Mouse (Mus musculus): ENCODE measurements around the gene Klk1b4. TPM values are rescaled to one million over a fixed set of nuclear protein-coding genes. Genes with fewer than 3 reads are reported as not detected.

The Klk1b4 gene
- polyA plus RNA-seq (2012; rRNA removed), result 0.13 and 0.50 TPM in 2 replicates

GRCm38 (mm10) chr7:44207135-44207534, at the start of gene Klk1b4:
TSS of gene Klk1b4 (plus strand) at chr7:44207435.

GRCm38 (mm10) chr7:44187936-44188335, 19.3 kb upstream of the Klk1b4 start, which contains the start of gene Klk1b24:
TSS of gene Klk1b24 (plus strand) at chr7:44188236.

GRCm38 (mm10) chr7:44197891-44198290, 9.3 kb upstream of the Klk1b4 start, which contains the start of gene Klk1b3:
TSS of gene Klk1b3 (plus strand) at chr7:44198191.

GRCm38 (mm10) chr7:44215645-44216044, 8.4 kb downstream of the Klk1b4 start, which contains the start of gene Klk1b5:
TSS of gene Klk1b5 (plus strand) at chr7:44215945.

GRCm38 (mm10) chr7:44225076-44225475, 17.8 kb downstream of the Klk1b4 start, which contains the start of gene Klk1:
TSS of gene Klk1 (plus strand) at chr7:44225360.

GRCm38 (mm10) chr7:44235909-44236308, 28.7 kb downstream of the Klk1b4 start, which contains the start of gene Gm36864:
TSS of gene Gm36864 (plus strand) at chr7:44236177.

GRCm38 (mm10) chr7:44246055-44246983, 39.1 kb downstream of the Klk1b4 start, which contains the start of the genes 1700028J19Rik and 2410002F23Rik:
TSS of gene 1700028J19Rik (minus strand) at chr7:44246695.
TSS of gene 2410002F23Rik (plus strand) at chr7:44246722.

GRCm38 (mm10) chr7:44257278-44257677, 50.0 kb downstream of the Klk1b4 start, which contains the start of gene Acp4:
TSS of gene Acp4 (minus strand) at chr7:44257378.

GRCm38 (mm10) chr7:44261147-44261546, 53.9 kb downstream of the Klk1b4 start, which contains the start of gene Gm15517:
TSS of gene Gm15517 (plus strand) at chr7:44261447.

Other genes starting within 250 kb of the Klk1b4 start
- not detected in 2 replicates for gene Klk1b1, start 240.7 kb upstream of the Klk1b4 start, polyA plus RNA-seq (2012; rRNA removed)
- gene Klk1b9, start 231.4 kb upstream of the Klk1b4 start, polyA plus RNA-seq (2012; rRNA removed), result not detected in 2 replicates
- not detected in 2 replicates for gene Klk1b11, start 211.6 kb upstream of the Klk1b4 start, polyA plus RNA-seq (2012; rRNA removed)
- gene Klk1b26, start 195.3 kb upstream of the Klk1b4 start, polyA plus RNA-seq (2012; rRNA removed), result not detected in 2 replicates
- gene Klk1b27, start 155.1 kb upstream of the Klk1b4 start, polyA plus RNA-seq (2012; rRNA removed), result 0.07 and 0.10 TPM in 2 replicates
- gene Klk1b21, start 105.1 kb upstream of the Klk1b4 start, polyA plus RNA-seq (2012; rRNA removed), result not detected in 2 replicates
- not detected in 2 replicates for gene Klk1b22, start 94.8 kb upstream of the Klk1b4 start, polyA plus RNA-seq (2012; rRNA removed)
- gene Klk1b16, start 70.7 kb upstream of the Klk1b4 start, polyA plus RNA-seq (2012; rRNA removed), result not detected in 2 replicates
- gene Klk1b24, start 19.2 kb upstream of the Klk1b4 start, polyA plus RNA-seq (2012; rRNA removed), result not detected in 2 replicates
- gene Klk1b3, start 9.2 kb upstream of the Klk1b4 start, polyA plus RNA-seq (2012; rRNA removed), result not detected in 2 replicates
- gene Klk1b5, start 8.5 kb downstream of the Klk1b4 start, polyA plus RNA-seq (2012; rRNA removed), result not detected in 2 replicates
- gene Klk1, start 17.9 kb downstream of the Klk1b4 start, polyA plus RNA-seq (2012; rRNA removed), result 0.08 and 0.67 TPM in 2 replicates
- not detected in 2 replicates for gene Gm36864, start 28.7 kb downstream of the Klk1b4 start, polyA plus RNA-seq (2012; rRNA removed)
- gene 1700028J19Rik, start 39.3 kb downstream of the Klk1b4 start, polyA plus RNA-seq (2012; rRNA removed), result 0.71 TPM in 2 replicates
- gene 2410002F23Rik, start 39.3 kb downstream of the Klk1b4 start, polyA plus RNA-seq (2012; rRNA removed), result 33.2 and 37.0 TPM in 2 replicates
- gene Acp4, start 49.9 kb downstream of the Klk1b4 start, polyA plus RNA-seq (2012; rRNA removed), result not detected in 2 replicates
- gene Gm15517, start 54.0 kb downstream of the Klk1b4 start, polyA plus RNA-seq (2012; rRNA removed), result not detected in 2 replicates
- 0.78 and 0.94 TPM in 2 replicates for gene Clec11a, start 99.5 kb downstream of the Klk1b4 start, polyA plus RNA-seq (2012; rRNA removed)
- 0.02 and 0.04 TPM in 2 replicates for gene Shank1, start 102.8 kb downstream of the Klk1b4 start, polyA plus RNA-seq (2012; rRNA removed)
- gene Syt3, start 176.7 kb downstream of the Klk1b4 start, polyA plus RNA-seq (2012; rRNA removed), result 0.02 and 0.04 TPM in 2 replicates
- gene 1700008O03Rik, start 178.4 kb downstream of the Klk1b4 start, polyA plus RNA-seq (2012; rRNA removed), result 0.19 and 0.22 TPM in 2 replicates
- 0.02 TPM in 1 of 2 replicates, not detected in the other for gene Lrrc4b, start 221.6 kb downstream of the Klk1b4 start, polyA plus RNA-seq (2012; rRNA removed)

All from liver, embryonic 18 days (tissue).